Mouse (Mus musculus) liver, embryonic 14.5 days (tissue): ENCODE measurements around the gene Agap1. TPM values are rescaled to one million over a fixed set of nuclear protein-coding genes. Genes with fewer than 3 reads are reported as not detected.

ENCODE experiments used
- ATAC-seq: fragments of 200-750 bp; cut with Nextera tagmentation; 2 replicates; pipeline ENCODE4 v1.8.0; 2017; ENCODE audit warnings: moderate number of reproducible peaks, mild to moderate bottlenecking, moderate library complexity; ENCODE audit not compliant: insufficient read depth
- DNase-seq, 3 experiments: peaks; one replicate each; pipeline ENCODE4 v3.0.0-alpha.2; 2012 to 2013; ENCODE audit warnings: low read depth in 3 of 3, low spot score in 3 of 3
- H3K27ac ChIP-seq: fragments of 300-500 bp; sonication (generic); 2 replicates; pipeline ENCODE4 v1.5.1; 2014; ENCODE audit warnings: moderate library complexity, mild to moderate bottlenecking, control low read depth, inconsistent platforms
- H3K27me3 ChIP-seq: fragments of 300-500 bp; sonication (generic); 2 replicates; pipeline ENCODE4 v1.6.1; 2014; ENCODE audit warnings: mild to moderate bottlenecking, low read length, moderate library complexity; ENCODE audit not compliant: control insufficient read depth, insufficient read depth
- H3K36me3 ChIP-seq: fragments of 300-500 bp; sonication (generic); replicated peaks from 2 replicates; pipeline ENCODE4 v1.6.1; 2014; ENCODE audit warnings: low read depth; ENCODE audit not compliant: control insufficient read depth, insufficient read depth
- H3K4me1 ChIP-seq, 2 experiments: fragments of 200-500 bp in 1 of 2; fragments of 300-500 bp in 1 of 2; sonication (generic) in 1 of 2; replicated peaks; 2 replicates each; pipeline ENCODE4 v1.6.1; 2012 to 2014; ENCODE audit warnings: antibody characterized with exemption in 1 of 2, inconsistent platforms in 1 of 2, low read length in 1 of 2; ENCODE audit not compliant: control insufficient read depth in 2 of 2, insufficient read depth in 2 of 2
- H3K4me2 ChIP-seq: fragments of 300-500 bp; sonication (generic); 2 replicates; pipeline ENCODE4 v1.6.1; 2014; ENCODE audit warnings: low read depth, mild to moderate bottlenecking, control low read depth, moderate library complexity
- H3K4me3 ChIP-seq, 2 experiments: fragments of 200-500 bp in 1 of 2; fragments of 300-500 bp in 1 of 2; sonication (generic) in 1 of 2; 2 replicates each; pipeline ENCODE4 v1.5.1; 2012 to 2014; ENCODE audit warnings: low read depth in 2 of 2, low read length in 2 of 2, mild to moderate bottlenecking in 2 of 2, control low read depth in 1 of 2, inconsistent platforms in 1 of 2, moderate library complexity in 1 of 2; ENCODE audit not compliant: insufficient read depth in 1 of 2
- H3K9ac ChIP-seq: fragments of 300-500 bp; sonication (generic); replicated peaks from 2 replicates; pipeline ENCODE4 v1.6.1; 2014; ENCODE audit warnings: mild to moderate bottlenecking, control low read depth, moderate library complexity
- H3K9me3 ChIP-seq: fragments of 300-500 bp; sonication (generic); 2 replicates; pipeline ENCODE4 v1.6.1; 2016; ENCODE audit warnings: low read length, mixed read lengths; ENCODE audit not compliant: control insufficient read depth
- CTCF ChIP-seq: IDR thresholded peaks from 2 replicates; pipeline ENCODE4 v1.5.1; 2016; ENCODE audit warnings: antibody characterized with exemption, low read depth, control low read depth
- EP300 ChIP-seq: IDR thresholded peaks from 2 replicates; pipeline ENCODE4 v1.6.1; 2016; ENCODE audit warnings: antibody characterized with exemption, low read depth
- WGBS: fragments of 180-500 bp; shearing (Covaris S2); extraction: QIAGEN DNeasy Blood & Tissue Kit; methylation state at CpG from one replicate; pipeline ENCODE4 v1.1.7; 2014; ENCODE audit not compliant: insufficient replicate concordance; 5-methylcytosine and 5-hydroxymethylcytosine counted together
- polyA plus RNA-seq, 2 experiments: library from polyadenylated mRNA; depleted of rRNA in 1 of 2; stranded (reverse) in 1 of 2; unstranded in 1 of 2; fragments of >200 nt; fragmentation: Nextera tagmentation in 1 of 2; extraction: Ambion mirVana in 1 of 2; gene quantifications; 2 replicates each; pipeline versions ENCODE4 v1.2.1 to v1.2.3; 2012 to 2014

Agap1 gene
- polyA plus RNA-seq, 2 experiments: 1.1 TPM

DNA sequence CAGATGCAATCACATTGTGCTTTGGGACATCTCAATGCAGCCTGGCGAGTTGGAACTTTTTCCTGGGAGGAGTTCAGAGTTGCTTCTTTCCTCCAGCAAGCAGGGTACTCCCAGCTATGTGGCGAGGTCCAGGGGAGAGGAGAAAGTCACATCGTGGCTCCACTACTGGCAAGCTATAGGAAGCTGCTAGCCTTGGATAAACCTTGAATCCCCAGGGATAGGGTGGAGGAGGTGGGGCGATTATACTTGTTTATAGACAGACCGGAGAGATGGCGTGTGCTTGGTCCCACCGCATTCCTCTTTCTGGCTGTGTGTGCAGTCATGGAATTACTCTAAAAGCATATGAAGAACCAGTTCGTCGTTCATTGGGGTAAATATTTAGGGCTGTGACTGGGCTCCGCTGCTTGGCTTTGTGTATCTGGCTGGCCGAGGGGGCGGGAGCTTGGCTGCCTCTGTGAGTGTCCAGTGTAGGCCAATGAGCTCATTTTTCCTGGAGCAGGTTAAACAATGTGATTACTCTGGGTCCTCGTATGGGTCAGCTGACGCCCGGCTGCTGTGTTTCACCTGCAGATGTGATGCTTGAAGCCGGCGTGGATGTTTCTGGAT, 74.2 kb downstream of the Agap1 start:
- TF ChIP-seq EP300 (no peak), CTCF (no peak)

DNA sequence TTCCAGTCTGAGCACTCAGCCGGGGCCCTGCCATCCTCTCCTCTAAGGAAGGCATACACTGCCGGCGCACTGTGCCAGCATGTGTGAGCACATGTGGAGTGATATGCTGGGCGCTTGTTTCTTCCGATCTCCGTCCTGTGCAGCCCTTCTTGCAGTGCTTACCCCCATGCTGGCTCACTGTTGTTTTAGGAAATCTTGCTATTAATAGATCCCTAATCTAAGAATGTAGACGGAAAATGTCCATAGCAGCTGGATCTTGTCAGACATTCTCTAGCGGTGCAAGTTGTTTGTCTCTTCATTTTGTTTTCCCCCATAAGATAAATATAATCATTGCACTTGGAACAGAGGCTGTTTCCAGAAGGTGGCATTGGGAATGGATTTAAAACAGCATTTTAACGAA, 79.1 kb downstream of the Agap1 start:
- Histone ChIP-seq H3K27ac (no peak overlapping the region), H3K9ac (no peak overlapping the region), H3K4me1 (peaks cover 0 to 2% of the 10 kb centered on the region in 2 experiments; a peak in 1 of 4 replicates), H3K4me3 (no peak overlapping the region), H3K36me3 (no peaks in the 10 kb centered on the region), H3K27me3 (no peaks in the 10 kb centered on the region), H3K4me2 (no peak overlapping the region), H3K9me3 (no peaks in the 10 kb centered on the region)
- WGBS: 73% methylated on average over 9 of the region's 9 CpGs
- no peak for DNase-seq
- TF ChIP-seq EP300 (no peak), CTCF (no peak)
- no peak for ATAC-seq

More for the DNA sequence above, 74.2 kb downstream of the Agap1 start:
- DNase-seq (no peak), ATAC-seq (no peak)
- H3K9ac ChIP-seq: no peak overlapping the region
- 69% methylated on average over 17 of the region's 17 CpGs for WGBS
- H3K36me3 ChIP-seq: no peaks in the 10 kb centered on the region
- H3K27ac ChIP-seq: no peak overlapping the region
- no peaks in the 10 kb centered on the region for H3K27me3 ChIP-seq
- H3K4me1 ChIP-seq: no peaks in the 10 kb centered on the region
- no peak overlapping the region for H3K4me2 ChIP-seq
- H3K4me3 ChIP-seq: no peak overlapping the region
- no peaks in the 10 kb centered on the region for H3K9me3 ChIP-seq

DNA sequence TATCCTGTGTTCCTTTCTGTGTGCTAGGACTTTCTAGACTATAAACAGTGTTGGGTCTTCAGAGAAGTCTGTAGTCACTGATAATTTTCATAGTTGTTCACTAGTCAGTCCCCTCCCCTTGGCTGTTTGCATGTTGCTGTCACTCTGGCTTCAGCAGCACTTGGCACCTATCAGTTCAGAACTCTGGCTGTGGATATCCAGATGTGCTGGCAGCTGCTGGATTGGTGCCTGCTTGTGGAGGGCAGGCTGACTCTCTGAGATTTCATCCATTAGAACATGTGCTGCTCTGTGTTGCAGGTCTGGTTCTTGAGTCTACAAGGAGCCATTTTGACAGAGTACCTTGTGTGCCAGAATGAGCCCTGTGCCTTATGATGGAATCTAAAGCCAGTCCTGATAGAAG, 80.6 kb downstream of the Agap1 start:
- no peak overlapping the region for H3K9ac ChIP-seq
- no peak overlapping the region for H3K4me3 ChIP-seq
- DNase-seq (no peak), ATAC-seq (no peak)
- H3K27me3 ChIP-seq: no peaks in the 10 kb centered on the region
- no peaks in the 10 kb centered on the region for H3K9me3 ChIP-seq
- no peak overlapping the region for H3K27ac ChIP-seq
- no peaks in the 10 kb centered on the region for H3K36me3 ChIP-seq
- H3K4me1 ChIP-seq: peaks cover 0 to 2% of the 10 kb centered on the region in 2 experiments; a peak in 1 of 4 replicates
- H3K4me2 ChIP-seq: no peak overlapping the region
- no peak for TF ChIP-seq CTCF
- TF ChIP-seq EP300: no peak

DNA sequence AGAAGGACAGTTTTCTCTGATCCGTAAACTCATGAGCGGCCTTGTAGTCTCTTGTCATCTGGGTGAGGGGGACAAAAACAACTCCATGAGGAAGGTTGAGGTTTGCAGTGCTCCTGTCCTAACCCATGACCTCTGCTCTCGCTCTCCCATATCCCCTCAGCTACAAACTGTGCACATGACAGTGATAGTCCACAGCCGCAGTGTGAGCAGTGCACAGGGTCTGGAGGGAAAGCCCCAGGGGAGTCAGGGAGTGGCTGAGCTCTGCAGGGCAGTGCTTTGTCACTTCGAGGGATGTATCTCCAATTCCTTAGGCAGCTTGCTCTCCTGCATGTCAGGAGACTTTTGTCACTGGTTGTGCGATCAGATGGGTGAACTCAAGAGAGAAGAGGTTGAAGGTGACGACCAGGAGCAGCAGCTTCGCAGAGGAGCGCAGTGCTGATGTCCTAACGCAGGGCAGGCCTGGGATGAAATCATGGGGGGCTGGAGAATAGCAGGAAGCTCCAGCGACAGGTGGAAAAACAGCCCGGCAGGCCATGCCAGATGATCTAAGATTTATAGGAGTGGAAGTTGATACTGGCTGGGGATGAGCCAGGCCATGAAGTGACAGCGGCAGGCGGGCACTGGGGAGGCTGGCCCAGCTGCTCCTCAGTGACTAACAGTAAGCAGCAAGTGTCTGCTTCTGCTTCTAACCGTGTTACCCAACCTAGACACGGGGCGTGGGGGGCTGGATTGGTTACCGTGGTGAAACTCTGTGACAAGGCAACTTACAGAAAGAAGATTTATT, 83.7 kb downstream of the Agap1 start:
- Histone ChIP-seq H3K27ac (no peak overlapping the region), H3K27me3 (no peaks in the 10 kb centered on the region), H3K4me2 (no peak overlapping the region), H3K9ac (no peak overlapping the region), H3K9me3 (no peaks in the 10 kb centered on the region), H3K36me3 (no peaks in the 10 kb centered on the region), H3K4me3 (no peak overlapping the region), H3K4me1 (peaks cover 0 to 2% of the 10 kb centered on the region in 2 experiments; a peak in 1 of 4 replicates)
- TF ChIP-seq CTCF: no peak
- TF ChIP-seq EP300: no peak
- ATAC-seq (no peak), DNase-seq (no peak)
- 55% methylated on average over 18 of the region's 18 CpGs for WGBS

DNA sequence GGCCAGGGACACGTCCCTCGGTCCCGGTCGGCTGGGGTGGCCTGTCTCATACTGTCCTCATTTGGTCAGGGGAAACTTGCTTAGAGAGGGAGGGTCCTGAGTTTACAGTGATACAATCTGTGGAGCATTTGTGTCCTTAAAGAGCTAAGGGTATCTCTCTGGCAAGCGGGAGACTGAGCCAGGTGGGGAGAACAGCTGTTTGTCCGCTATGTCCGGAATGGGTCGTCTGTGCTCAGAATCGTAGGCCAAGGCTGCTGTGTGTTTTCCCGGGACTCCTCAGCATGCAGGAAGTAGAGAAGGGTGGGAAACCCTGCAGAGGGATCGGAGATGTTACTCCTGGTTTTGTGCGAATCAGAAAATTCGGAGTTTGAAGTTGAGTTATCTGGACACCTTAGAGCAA, 84.5 kb downstream of the Agap1 start:
- no peak overlapping the region for H3K4me2 ChIP-seq
- DNase-seq (no peak), ATAC-seq (no peak)
- H3K4me3 ChIP-seq: no peak overlapping the region
- H3K4me1 ChIP-seq: peaks cover 0 to 2% of the 10 kb centered on the region in 2 experiments; a peak in 1 of 4 replicates
- H3K36me3 ChIP-seq: no peaks in the 10 kb centered on the region
- H3K9me3 ChIP-seq: no peaks in the 10 kb centered on the region
- no peak overlapping the region for H3K9ac ChIP-seq
- no peaks in the 10 kb centered on the region for H3K27me3 ChIP-seq
- WGBS: 69% methylated on average over 13 of the region's 13 CpGs
- no peak overlapping the region for H3K27ac ChIP-seq
- no peak for TF ChIP-seq CTCF
- TF ChIP-seq EP300: no peak
